Mouse (Mus musculus) embryonic fibroblast, embryonic 13.5 days (primary cell): ENCODE measurements around the gene Avpi1.

Experiments used
- CTCF ChIP-seq: IDR thresholded peaks from 2 replicates; pipeline ENCODE4 v1.5.1; 2011; ENCODE audit warnings: mild to moderate bottlenecking, control low read depth, low read length, moderate library complexity, borderline replicate concordance; ENCODE audit not compliant: insufficient read depth
- POLR2A ChIP-seq: IDR thresholded peaks from 2 replicates; pipeline ENCODE4 v1.6.1; 2011; ENCODE audit warnings: low read depth, mild to moderate bottlenecking, control low read depth, low read length, moderate library complexity

- no peak for TF ChIP-seq CTCF
- TF ChIP-seq POLR2A = no peak
Observed at GRCm38 (mm10) chr19:42138517-42139285, 9.8 kb upstream of the Avpi1 start.
